Mouse (Mus musculus): ENCODE measurements around the gene Pck2. TPM values are rescaled to one million over a fixed set of nuclear protein-coding genes. Genes with fewer than 3 reads are reported as not detected.

The Pck2 gene
- total RNA-seq, 2 experiments from 2014 or later, result 63.4 to 64.0 TPM

- DNase-seq (ENCODE audit: low spot score in 2 of 2), result no peak
Measured at GRCm38 (mm10) chr14:55596036-55596690, 56.1 kb downstream of the Pck2 start.

DNA sequence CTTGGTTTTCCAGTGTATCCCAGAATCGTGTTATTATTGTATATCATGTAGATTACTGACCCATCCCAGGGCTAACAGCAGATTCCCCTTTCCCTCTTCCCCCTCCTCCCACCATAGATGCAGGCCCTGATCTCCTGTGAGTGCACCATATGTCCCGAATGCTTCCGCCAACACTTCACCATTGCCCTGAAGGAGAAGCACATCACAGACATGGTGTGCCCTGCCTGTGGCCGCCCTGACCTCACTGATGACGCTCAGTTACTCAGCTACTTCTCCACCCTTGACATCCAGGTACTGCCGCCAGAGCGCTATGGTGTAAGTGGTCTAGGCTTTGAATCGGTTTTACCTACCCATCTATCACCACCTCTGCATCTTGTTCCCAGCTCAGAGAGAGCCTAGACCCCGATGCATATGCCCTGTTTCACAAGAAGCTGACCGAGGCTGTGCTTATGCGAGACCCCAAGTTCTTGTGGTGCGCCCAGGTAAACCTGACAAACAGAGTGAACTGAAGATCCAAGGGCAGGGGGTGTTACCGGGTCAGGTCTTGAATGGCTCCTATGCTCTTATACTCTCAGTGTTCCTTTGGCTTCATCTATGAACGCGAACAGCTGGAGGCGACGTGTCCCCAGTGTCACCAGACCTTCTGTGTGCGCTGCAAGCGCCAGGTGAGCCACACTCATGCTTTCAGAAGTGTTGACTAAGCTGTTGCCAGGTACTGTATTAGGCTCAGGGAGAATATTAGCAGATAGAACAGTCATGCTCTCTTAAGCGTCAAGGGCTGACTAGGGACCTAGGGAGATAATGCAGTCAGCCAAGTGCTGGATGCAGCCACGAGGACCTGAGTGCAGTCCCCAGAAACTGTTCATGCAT lies 58.7 kb downstream of the Pck2 start:
- DNase-seq (ENCODE audit: low spot score in 2 of 2), result no peak

Other genes starting within 250 kb of the Pck2 start
- gene Dhrs4, start 61.5 kb upstream of the Pck2 start, total RNA-seq (2021), result 10 to 100 TPM; 82.9 to 85.8 TPM
- gene Carmil3, start 49.6 kb upstream of the Pck2 start, total RNA-seq (2021), result 10 to 100 TPM; 19.6 to 25.4 TPM
- gene Cpne6, start 29.8 kb upstream of the Pck2 start, total RNA-seq (2021), result 1 to 10 TPM in 1 of 2 experiments, under 1 TPM in 1; 0.53 to 1.1 TPM
- gene Nrl, start 15.3 kb upstream of the Pck2 start, total RNA-seq (2021), result not detected
- 10 to 100 TPM; 84.6 to 91.6 TPM for gene Dcaf11, start 19.7 kb downstream of the Pck2 start, total RNA-seq (2021)
- 1 to 10 TPM; 1.0 to 1.2 TPM for gene A730061H03Rik, start 20.1 kb downstream of the Pck2 start, total RNA-seq (2021)
- gene Fitm1, start 35.4 kb downstream of the Pck2 start, total RNA-seq (2021), result 1 to 10 TPM; 6.5 to 10.0 TPM
- gene Psme1, start 37.9 kb downstream of the Pck2 start, total RNA-seq (2021), result 100 to 1,000 TPM; 302 to 310 TPM
- gene Emc9, start 45.0 kb downstream of the Pck2 start, total RNA-seq (2021), result 10 to 100 TPM; 40.9 to 47.0 TPM
- gene Psme2, start 50.8 kb downstream of the Pck2 start, total RNA-seq (2021), result 100 to 1,000 TPM; 336 to 355 TPM
- 10 to 100 TPM; 35.0 to 40.3 TPM for gene Rnf31, start 51.4 kb downstream of the Pck2 start, total RNA-seq (2021)
- 10 to 100 TPM; 19.1 to 19.9 TPM for gene Irf9, start 63.3 kb downstream of the Pck2 start, total RNA-seq (2021)
- 1 to 10 TPM; 8.0 to 8.6 TPM for gene Rec8, start 77.8 kb downstream of the Pck2 start, total RNA-seq (2021)
- gene Ipo4, start 95.7 kb downstream of the Pck2 start, total RNA-seq (2021), result 100 to 1,000 TPM in 1 of 2 experiments, 10 to 100 TPM in 1; 96.8 to 108 TPM
- gene Gm49378, start 97.6 kb downstream of the Pck2 start, total RNA-seq (2021), result 1 to 10 TPM; 3.8 to 4.5 TPM
- gene Tm9sf1, start 103.5 kb downstream of the Pck2 start, total RNA-seq (2021), result 100 to 1,000 TPM in 1 of 2 experiments, 10 to 100 TPM in 1; 98.6 to 102 TPM
- 1 to 10 TPM; 1.7 to 2.8 TPM for gene Tssk4, start 109.9 kb downstream of the Pck2 start, total RNA-seq (2021)
- gene Mdp1, start 120.2 kb downstream of the Pck2 start, total RNA-seq (2021), result 10 to 100 TPM; 57.4 to 63.3 TPM
- 10 to 100 TPM; 29.2 to 29.7 TPM for gene Gmpr2, start 131.7 kb downstream of the Pck2 start, total RNA-seq (2021)
- 100 to 1,000 TPM; 316 to 337 TPM for gene Nedd8, start 131.9 kb downstream of the Pck2 start, total RNA-seq (2021)
- gene Tinf2, start 141.6 kb downstream of the Pck2 start, total RNA-seq (2021), result 10 to 100 TPM; 33.0 to 33.2 TPM
- 1 to 10 TPM; 1.4 to 1.8 TPM for gene Tgm1, start 173.7 kb downstream of the Pck2 start, total RNA-seq (2021)
- gene Rabggta, start 182.0 kb downstream of the Pck2 start, total RNA-seq (2021), result 10 to 100 TPM; 23.8 to 25.7 TPM
- 10 to 100 TPM; 74.1 to 77.7 TPM for gene Dhrs1, start 205.4 kb downstream of the Pck2 start, total RNA-seq (2021)
- gene Nop9, start 205.4 kb downstream of the Pck2 start, total RNA-seq (2021), result 10 to 100 TPM; 24.5 to 27.1 TPM
- 10 to 100 TPM in 1 of 2 experiments, 1 to 10 TPM in 1; 4.6 to 12.0 TPM for gene Cideb, start 218.2 kb downstream of the Pck2 start, total RNA-seq (2021)
- under 1 TPM; 0.17 to 0.34 TPM for gene Ltb4r2, start 221.2 kb downstream of the Pck2 start, total RNA-seq (2021)
- gene Ltb4r1, start 225.7 kb downstream of the Pck2 start, total RNA-seq (2021), result 1 to 10 TPM; 1.3 to 2.9 TPM
- 10 to 100 TPM; 10.4 to 10.9 TPM for gene Adcy4, start 243.8 kb downstream of the Pck2 start, total RNA-seq (2021)
- 10 to 100 TPM in 1 of 2 experiments, 1 to 10 TPM in 1; 8.4 to 12.2 TPM for gene Ripk3, start 248.6 kb downstream of the Pck2 start, total RNA-seq (2021)